Mouse (Mus musculus): ENCODE data around the gene Clasp1.

Gene Clasp1

GRCm38 (mm10) chr1:118402966-118403365, 14.1 kb downstream of the Clasp1 start:
- DNase-seq (ENCODE audit: low read depth, low spot score) = no peak

GRCm38 (mm10) chr1:118403440-118403839, 14.6 kb downstream of the Clasp1 start:
- DNase-seq (ENCODE audit: low read depth, low spot score) = no peak

GRCm38 (mm10) chr1:118407586-118408250, 18.9 kb downstream of the Clasp1 start:
- DNase-seq (ENCODE audit: low read depth, low spot score) = no peak

DNA sequence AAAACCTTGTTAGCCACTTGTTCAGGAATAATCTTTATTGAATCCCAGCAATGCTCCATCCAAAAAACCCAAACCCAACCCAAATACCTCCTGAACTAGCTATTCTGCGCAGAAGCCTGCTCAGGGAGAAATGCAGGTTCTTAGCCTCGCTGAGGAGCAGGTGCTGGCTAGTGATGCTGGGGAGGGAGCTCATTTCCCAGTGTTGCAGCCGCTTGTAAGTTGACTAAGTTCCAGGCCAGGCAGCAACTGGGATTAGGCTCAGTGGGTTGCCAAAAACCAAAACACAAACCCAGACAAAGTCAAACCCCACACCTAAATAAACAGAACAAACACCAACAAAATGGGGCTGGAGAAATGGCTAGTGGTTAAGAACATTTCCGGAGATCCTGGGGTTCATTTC, 20.4 kb downstream of the Clasp1 start:
- DNase-seq (ENCODE audit: low read depth, low spot score) = no peak

DNA sequence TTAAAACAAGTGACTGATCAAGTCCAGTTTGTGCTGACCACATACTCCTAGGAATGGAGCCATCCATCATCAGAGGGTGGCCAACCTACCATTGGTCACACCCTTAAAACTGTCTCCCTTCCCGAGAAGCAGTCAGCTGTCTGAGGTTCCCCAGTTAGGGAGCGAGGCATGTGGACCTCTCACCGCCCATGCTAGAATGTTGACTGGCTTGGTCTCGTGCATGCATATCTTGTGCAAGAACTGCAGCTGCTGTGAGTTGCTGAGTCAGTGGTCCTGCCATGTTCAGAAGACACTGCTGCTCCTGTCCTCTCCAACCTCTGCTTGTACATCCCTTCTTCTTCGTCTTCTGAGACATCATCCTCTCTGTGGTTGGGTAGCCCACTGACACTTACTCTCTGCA, 22.0 kb downstream of the Clasp1 start:
- no peak for DNase-seq (ENCODE audit: low read depth, low spot score)

GRCm38 (mm10) chr1:118413169-118413568, 24.3 kb downstream of the Clasp1 start:
- DNase-seq (ENCODE audit: low read depth, low spot score) = no peak

DNA sequence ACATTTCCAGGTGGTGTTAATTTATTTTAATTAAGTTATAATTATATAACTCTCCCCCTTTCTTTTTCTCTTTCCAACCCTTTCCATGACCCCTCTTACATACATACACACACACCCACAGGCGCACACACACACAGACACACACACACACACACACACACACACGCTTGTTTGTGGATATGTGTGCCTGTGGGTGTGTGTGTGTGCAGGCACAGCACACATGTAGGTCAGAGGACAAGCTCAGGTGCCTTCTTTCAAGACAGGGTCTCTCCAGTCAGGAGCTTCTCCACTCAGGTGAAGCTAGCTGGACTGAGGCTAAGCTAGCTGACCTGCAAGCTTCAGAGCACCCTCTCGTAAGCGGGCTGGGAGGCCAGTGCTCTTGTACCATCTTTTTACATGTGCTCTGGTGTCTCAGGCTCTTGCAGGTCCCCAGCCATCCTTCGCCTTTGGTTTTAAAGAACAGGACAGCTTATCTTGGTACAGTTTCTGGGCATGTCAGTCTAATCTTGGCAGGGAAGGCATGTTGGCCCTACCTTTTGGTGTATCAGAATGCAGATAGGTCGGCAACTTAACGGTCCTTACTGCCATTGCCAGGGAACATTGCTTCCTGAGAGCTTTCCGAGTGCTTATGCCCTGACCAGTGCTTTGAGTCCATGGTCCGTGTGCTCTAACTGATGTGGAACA, 28.3 kb downstream of the Clasp1 start:
- DNase-seq (ENCODE audit: low read depth, low spot score) = no peak

DNA sequence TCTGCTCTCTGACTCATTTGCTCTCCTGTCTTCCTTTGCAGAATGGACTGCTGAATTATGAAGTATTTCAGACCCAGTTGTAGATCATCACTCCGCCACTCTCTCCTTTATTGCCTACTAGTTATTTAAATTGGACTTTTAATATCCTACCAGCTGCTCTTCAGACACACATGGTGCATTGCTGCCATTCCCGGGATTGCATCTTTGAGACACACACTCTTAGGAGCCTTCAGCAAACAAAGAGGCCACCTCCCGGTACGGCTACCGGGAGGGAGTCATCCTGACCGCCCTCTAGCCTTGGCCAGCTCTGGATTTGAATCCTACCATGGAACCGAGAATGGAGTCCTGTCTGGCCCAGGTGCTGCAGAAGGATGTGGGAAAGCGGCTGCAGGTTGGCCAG, 30.5 kb downstream of the Clasp1 start:
- no peak for DNase-seq (ENCODE audit: low read depth, low spot score)

GRCm38 (mm10) chr1:118421149-118421548, 32.3 kb downstream of the Clasp1 start:
- no peak for DNase-seq (ENCODE audit: low read depth, low spot score)

DNA sequence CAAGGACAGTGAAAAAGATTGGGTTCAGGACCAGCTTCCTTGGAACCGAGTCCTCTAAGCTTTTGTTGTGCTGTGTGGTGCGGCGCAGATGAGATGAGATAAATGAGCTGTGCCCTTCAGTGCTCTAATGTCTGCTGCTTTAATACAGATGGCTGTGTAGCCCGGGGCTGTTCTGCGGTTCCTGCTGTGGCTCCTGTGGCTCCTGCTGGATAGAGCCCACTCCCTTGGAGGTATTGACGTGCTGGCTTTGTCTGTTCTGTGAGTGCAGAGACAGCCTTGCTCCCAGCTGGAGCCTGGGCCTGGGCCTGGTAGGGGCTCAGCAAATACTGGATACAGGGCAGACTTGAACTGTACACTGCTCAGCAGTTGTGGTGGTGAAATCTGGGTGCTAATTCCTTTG, 34.0 kb downstream of the Clasp1 start:
- DNase-seq (ENCODE audit: low read depth, low spot score) = no peak

- no peak for DNase-seq (ENCODE audit: low read depth, low spot score)
Measured at GRCm38 (mm10) chr1:118425982-118426381, 37.1 kb downstream of the Clasp1 start.

- no peak for DNase-seq (ENCODE audit: low read depth, low spot score)
Measured at GRCm38 (mm10) chr1:118428354-118429084, 39.7 kb downstream of the Clasp1 start.

DNA sequence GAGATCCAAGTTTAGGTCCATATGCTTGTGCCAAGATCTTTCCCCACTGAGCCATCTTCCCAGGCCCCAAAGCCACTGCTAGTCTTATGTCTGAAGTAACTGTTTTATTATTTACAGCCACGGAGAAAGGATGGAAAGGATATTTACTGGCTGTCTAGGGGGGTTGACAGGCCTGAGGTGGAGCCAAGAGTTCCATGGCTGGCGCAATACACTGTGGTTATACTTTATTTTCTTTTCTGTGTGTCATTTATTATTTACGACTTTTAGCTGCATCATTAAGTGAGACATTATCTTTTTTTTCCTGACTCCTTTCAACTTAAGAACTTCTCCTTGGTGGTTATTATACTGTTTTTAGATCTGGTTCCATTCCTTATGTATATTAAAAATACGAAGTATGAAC, 42.7 kb downstream of the Clasp1 start:
- no peak for DNase-seq (ENCODE audit: low read depth, low spot score)

DNA sequence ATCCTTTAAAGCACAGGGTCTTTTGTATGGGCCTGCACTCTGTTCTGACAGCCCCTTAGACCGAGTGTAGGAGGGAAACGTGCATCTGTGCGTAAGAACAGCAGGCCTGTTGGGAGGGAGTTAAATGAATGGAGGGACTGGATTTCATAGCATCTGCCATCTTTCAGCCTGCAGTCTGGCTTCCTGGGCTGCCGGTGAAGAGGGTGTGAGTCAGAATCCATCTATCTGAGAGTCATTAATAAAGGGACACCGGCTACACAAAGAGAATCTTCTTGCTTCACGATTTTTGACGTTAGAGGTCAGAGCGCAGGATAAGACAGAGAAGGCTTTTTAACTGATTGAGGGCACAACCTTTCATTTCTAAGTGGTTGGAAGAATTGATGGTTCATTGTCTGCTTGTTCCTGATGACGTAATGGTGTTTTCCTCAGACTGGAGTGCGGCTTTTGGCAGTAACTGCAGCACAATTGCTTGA, 46.2 kb downstream of the Clasp1 start:
- DNase-seq (ENCODE audit: low read depth, low spot score) = no peak

DNA sequence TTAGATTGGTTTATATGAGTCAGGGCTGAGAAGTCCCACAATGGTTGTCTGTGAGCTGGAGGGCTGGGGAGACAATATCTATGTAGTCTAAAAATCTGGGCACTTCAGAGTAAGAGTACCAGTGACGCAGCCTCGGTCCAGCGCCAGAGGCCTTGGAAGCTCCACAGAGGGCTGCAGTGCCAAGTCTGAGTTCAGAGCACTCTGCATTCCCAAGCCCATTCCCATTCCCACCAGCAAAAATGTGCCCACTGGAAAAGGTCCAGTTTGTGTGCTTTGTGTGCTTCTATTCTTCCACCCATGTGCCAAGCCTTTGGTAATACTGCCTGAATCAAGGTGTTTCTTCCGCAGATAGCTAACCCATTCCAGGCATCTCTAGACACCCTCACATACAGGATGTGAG, 49.0 kb downstream of the Clasp1 start:
- DNase-seq (ENCODE audit: low read depth, low spot score) = no peak

DNA sequence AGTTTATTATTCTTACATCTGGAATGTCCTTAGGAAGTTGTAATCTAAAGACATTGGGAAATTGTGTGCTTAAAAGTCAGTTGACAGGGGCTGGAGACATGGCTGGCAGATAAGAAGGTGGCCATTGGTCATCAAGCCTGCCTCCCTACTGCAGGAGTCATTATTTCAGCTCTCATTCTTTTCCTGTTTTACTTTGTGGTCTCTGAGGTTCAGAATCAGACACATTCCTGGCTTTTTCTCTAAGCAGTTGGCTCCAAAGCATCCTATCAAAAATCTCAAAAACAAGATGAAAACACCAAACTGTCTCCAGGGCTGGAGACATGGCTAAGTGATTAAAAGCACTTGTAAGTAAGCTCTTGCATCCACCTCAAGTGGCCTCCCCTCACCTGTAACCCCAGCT, 49.5 kb downstream of the Clasp1 start:
- no peak for DNase-seq (ENCODE audit: low read depth, low spot score)

- no peak for DNase-seq (ENCODE audit: low read depth, low spot score)
Measured at GRCm38 (mm10) chr1:118440547-118440946, 51.7 kb downstream of the Clasp1 start.

- no peak for DNase-seq (ENCODE audit: low read depth, low spot score)
Measured at GRCm38 (mm10) chr1:118444420-118444819, 55.6 kb downstream of the Clasp1 start.

DNA sequence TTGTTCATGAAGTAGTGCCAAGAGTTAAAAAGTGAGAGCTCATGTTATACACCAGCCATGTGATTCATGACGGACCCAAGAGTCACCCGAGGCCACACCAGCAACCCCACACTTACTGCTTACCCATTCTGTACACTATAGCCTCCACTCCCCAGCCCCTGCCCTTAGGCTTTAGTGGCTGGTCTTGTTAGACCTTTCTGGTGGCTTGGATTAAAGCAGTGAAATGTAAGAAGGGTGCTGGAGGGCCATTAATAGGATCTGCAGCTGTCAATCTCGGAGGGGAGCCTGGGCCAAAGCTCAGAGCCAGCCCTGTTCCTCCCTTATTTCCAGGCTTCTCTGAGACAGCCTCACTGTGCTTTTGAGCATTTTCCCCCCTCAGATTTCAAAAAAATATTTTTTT, 56.1 kb downstream of the Clasp1 start:
- no peak for DNase-seq (ENCODE audit: low read depth, low spot score)

DNA sequence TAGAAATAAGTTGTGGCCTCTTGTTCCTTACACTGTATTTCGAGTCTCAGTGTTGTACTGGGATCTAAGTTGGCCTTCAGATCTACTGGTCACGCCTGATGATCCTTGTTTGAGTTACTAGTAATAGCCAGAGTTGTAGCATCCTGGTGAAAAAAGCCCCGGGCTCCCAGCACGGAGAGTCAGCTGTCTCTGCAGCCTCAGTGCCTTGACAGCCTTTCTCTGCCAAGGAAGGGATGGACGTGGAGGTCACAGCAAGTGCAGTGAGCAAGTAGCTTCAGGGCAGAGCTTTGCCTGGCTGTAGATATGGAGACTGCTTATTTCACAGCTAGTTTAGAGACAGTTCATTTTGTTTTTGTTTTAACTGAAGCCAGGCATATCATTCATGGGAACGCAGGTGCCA, 56.6 kb downstream of the Clasp1 start:
- DNase-seq (ENCODE audit: low read depth, low spot score) = no peak

DNA sequence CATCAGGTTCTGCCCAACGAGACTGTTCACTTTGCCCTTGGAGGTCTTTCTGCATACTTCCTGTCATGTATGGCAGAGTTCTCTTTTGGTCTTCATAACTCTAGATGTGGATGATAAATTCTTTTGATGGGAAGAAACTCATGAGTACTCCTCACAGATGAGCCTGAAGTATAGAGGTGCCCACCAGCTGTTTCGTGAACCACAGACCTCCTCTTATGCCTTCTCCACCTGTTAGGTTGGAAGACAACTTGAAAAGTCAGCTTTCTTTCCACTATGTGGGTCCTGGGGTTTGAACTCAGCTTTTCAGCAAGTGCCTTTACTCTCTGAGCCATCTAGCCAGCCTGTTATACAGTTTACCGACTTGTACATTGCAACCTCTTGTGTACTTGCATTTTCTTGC, 57.1 kb downstream of the Clasp1 start:
- no peak for DNase-seq (ENCODE audit: low read depth, low spot score)

DNA sequence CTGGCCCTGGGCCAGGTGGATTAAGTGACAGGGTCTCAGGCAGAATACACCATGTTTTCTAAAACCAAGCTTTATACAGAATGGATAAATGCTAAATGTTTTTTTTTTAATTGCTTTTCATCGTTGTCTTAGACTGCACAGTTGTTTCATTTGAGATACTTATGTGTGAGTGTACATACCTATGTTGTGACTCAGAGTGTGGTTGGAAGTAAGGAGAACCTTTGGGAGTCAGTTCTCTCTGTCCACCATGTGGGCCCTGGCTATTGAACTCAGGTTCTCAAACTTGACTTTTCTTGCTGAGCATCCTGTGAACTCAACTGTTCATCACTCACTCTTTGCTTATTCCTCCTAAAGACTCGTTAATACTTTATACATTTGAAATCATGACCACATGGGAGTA, 58.3 kb downstream of the Clasp1 start:
- no peak for DNase-seq (ENCODE audit: low read depth, low spot score)

- no peak for DNase-seq (ENCODE audit: low read depth, low spot score)
Measured at GRCm38 (mm10) chr1:118448214-118448613, 59.4 kb downstream of the Clasp1 start.
